Mouse (Mus musculus) liver, embryonic 15.5 days (tissue): ENCODE measurements around the gene Tgfb1. TPM values are rescaled to one million over a fixed set of nuclear protein-coding genes. Genes with fewer than 3 reads are reported as not detected.

Source experiments
- ATAC-seq: fragments of 200-750 bp; cut with Nextera tagmentation; 2 replicates; pipeline ENCODE4 v1.8.0; 2017; ENCODE audit warnings: moderate number of reproducible peaks, mild to moderate bottlenecking, moderate library complexity; ENCODE audit not compliant: insufficient read depth
- H3K27ac ChIP-seq: fragments of 300-500 bp; sonication (generic); replicated peaks from 2 replicates; pipeline ENCODE4 v1.5.1; 2015; ENCODE audit warnings: mild to moderate bottlenecking, inconsistent platforms
- H3K27me3 ChIP-seq: fragments of 300-500 bp; sonication (generic); 2 replicates; pipeline ENCODE4 v1.6.1; 2015; ENCODE audit warnings: mild to moderate bottlenecking, inconsistent platforms
- H3K36me3 ChIP-seq: fragments of 300-500 bp; sonication (generic); replicated peaks from 2 replicates; pipeline ENCODE4 v1.6.1; 2015; ENCODE audit warnings: moderate library complexity, mild to moderate bottlenecking, inconsistent platforms
- H3K4me1 ChIP-seq: fragments of 300-500 bp; sonication (generic); replicated peaks from 2 replicates; pipeline ENCODE4 v1.6.1; 2015; ENCODE audit warnings: inconsistent platforms
- H3K4me2 ChIP-seq: fragments of 300-500 bp; sonication (generic); 2 replicates; pipeline ENCODE4 v1.6.1; 2015; ENCODE audit warnings: moderate library complexity, mild to moderate bottlenecking, inconsistent platforms
- H3K4me3 ChIP-seq: fragments of 300-500 bp; sonication (generic); replicated peaks from 2 replicates; pipeline ENCODE4 v1.5.1; 2015; ENCODE audit warnings: mild to moderate bottlenecking, inconsistent platforms
- H3K9ac ChIP-seq: fragments of 300-500 bp; sonication (generic); 2 replicates; pipeline ENCODE4 v1.6.1; 2015; ENCODE audit warnings: moderate library complexity, mild to moderate bottlenecking, inconsistent platforms
- H3K9me3 ChIP-seq: fragments of 300-500 bp; sonication (generic); replicated peaks from 2 replicates; pipeline ENCODE4 v1.6.1; 2016; ENCODE audit warnings: inconsistent platforms
- WGBS: fragments of 180-500 bp; shearing (Covaris S2); methylation state at CpG from one replicate; pipeline ENCODE4 v1.1.7; 2015; ENCODE audit warnings: mixed read lengths; ENCODE audit not compliant: insufficient replicate concordance; 5-methylcytosine and 5-hydroxymethylcytosine counted together
- polyA plus RNA-seq: library from polyadenylated mRNA; unstranded; fragments of >200 nt; fragmentation: Nextera tagmentation; extraction: Ambion mirVana; gene quantifications from 2 replicates; pipeline ENCODE4 v1.2.1, GENCODE M21; 2015

Tgfb1 gene
- polyA plus RNA-seq, 1 experiment from 2014 or later = 5.0 TPM

- H3K4me3 ChIP-seq = no peak overlapping the region
- H3K4me1 ChIP-seq = peaks cover 34% of the 10 kb centered on the region
- no peaks in the 10 kb centered on the region for H3K9me3 ChIP-seq
- H3K9ac ChIP-seq = no peak overlapping the region
- H3K27ac ChIP-seq = no peak overlapping the region
- H3K36me3 ChIP-seq = peaks cover 99% of the 10 kb centered on the region
- no peaks in the 10 kb centered on the region for H3K27me3 ChIP-seq
- WGBS = 20% methylated on average over 3 of the region's 3 CpGs
- H3K4me2 ChIP-seq = no peak overlapping the region
- ATAC-seq = peak; percentile 53; the same call in 1 of the 2 replicates
Measured at GRCm38 (mm10) chr7:25738277-25738676, 51.5 kb downstream of the Tgfb1 start.

DNA sequence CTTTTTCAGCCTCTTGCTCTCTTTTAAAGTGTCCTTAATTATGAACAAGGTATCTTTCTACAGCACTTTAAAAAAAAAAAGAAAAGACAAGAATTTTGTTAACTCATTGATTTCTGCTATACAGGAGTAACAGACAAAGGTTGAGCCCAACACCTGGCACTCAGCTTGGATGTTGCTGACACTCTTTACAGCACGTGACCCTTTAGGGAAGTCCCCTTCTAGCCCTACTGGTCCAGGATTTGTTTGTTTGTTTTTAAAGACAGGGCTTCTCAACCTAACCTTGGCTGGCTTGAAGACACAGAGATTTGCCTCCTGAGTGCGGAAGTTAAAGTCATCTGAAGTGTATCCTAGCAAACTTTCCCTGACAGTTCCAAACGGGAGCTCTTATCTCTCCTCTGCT lies 60.0 kb downstream of the Tgfb1 start:
- Histone ChIP-seq H3K4me2 (no peak overlapping the region), H3K27me3 (no peaks in the 10 kb centered on the region), H3K36me3 (peaks cover 100% of the 10 kb centered on the region), H3K9me3 (no peaks in the 10 kb centered on the region), H3K9ac (no peak overlapping the region), H3K4me1 (peaks cover 10% of the 10 kb centered on the region), H3K27ac (no peak overlapping the region), H3K4me3 (no peak overlapping the region)
- 74% methylated on average over 3 of the region's 3 CpGs for WGBS
- ATAC-seq = no peak

GRCm38 (mm10) chr7:25753076-25753475 lies 66.3 kb downstream of the Tgfb1 start:
- Histone ChIP-seq H3K4me1 (peaks cover 41% of the 10 kb centered on the region), H3K9ac (peak overlapping the region; percentile 88), H3K9me3 (no peaks in the 10 kb centered on the region), H3K27ac (peak overlapping the region; percentile 97; the same call in 1 of the 2 replicates), H3K27me3 (0 out of 2 replicates have a peak, but pooled peaks cover 3% of the 10 kb centered on the region), H3K36me3 (peaks cover 48% of the 10 kb centered on the region), H3K4me3 (peak overlapping the region; percentile 80), H3K4me2 (peak overlapping the region; percentile 96)
- no peak for ATAC-seq

DNA sequence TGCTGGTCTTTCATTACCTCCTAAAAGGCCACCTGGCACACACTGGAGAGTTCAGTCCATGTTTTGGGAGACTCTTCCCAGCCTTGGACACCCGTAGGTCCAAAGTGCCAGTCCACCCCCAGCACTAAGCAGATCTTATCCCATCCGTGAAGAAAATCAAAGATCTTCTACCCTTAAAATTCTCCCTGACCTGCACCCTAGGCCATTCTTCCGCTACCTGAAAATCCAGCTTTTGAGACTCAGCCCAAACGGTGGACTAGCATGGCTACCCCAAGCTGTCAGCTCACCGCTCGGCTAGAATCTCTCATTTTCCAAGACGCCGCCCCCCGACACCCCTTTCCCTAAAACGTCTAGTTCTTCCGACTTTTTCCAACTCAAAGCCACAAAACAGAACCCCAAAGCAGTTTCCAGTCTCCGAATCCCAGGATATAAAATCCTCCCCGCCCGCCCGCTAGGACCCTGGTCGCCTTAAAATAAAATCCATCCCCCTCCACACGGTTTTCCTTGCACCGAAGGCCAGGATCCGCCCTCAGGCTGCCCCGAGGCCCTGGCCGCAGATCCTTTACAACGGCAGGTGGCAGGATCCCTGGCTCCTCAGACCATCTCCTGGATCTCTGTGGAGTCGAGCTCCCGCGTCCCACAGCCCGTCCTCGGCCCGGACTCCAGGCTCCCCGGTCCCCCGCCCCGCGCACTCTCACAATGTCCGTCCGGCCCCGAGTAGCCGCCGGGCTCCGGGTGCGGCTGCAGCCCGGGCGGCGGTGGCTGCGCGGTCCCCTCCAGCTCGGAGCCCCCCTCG lies 67.0 kb downstream of the Tgfb1 start:
- WGBS = 1% methylated on average over 46 of the region's 46 CpGs
- ATAC-seq = peak; percentile 3; the same call in 1 of the 2 replicates
- H3K9me3 ChIP-seq = no peaks in the 10 kb centered on the region

GRCm38 (mm10) chr7:25754439-25754737 lies 67.6 kb downstream of the Tgfb1 start:
- Histone ChIP-seq H3K36me3 (peaks cover 35% of the 10 kb centered on the region), H3K27ac (peak overlapping the region; percentile 97), H3K4me2 (peak overlapping the region; percentile 96), H3K9ac (peak overlapping the region; percentile 88), H3K4me3 (peak overlapping the region; percentile 80), H3K9me3 (no peaks in the 10 kb centered on the region), H3K4me1 (peaks cover 41% of the 10 kb centered on the region), H3K27me3 (0 out of 2 replicates have a peak, but pooled peaks cover 3% of the 10 kb centered on the region)
- no peak for ATAC-seq
- WGBS = 0% methylated on average over 30 of the region's 30 CpGs

More for the DNA sequence above, 67.0 kb downstream of the Tgfb1 start:
- Histone ChIP-seq H3K9ac (peak overlapping the region; percentile 88), H3K27ac (peak overlapping the region; percentile 97), H3K4me1 (peaks cover 41% of the 10 kb centered on the region), H3K27me3 (0 out of 2 replicates have a peak, but pooled peaks cover 3% of the 10 kb centered on the region), H3K36me3 (peaks cover 41% of the 10 kb centered on the region), H3K4me2 (peak overlapping the region; percentile 96), H3K4me3 (peak overlapping the region; percentile 80)

Other genes starting within 250 kb of the Tgfb1 start
- gene Ceacam1, start 209.4 kb upstream of the Tgfb1 start, polyA plus RNA-seq = 11.1 and 13.0 TPM in 2 replicates
- not detected in 2 replicates for gene Ceacam2, start 147.1 kb upstream of the Tgfb1 start, polyA plus RNA-seq
- 0.38 and 0.60 TPM in 2 replicates for gene Erich4, start 71.1 kb upstream of the Tgfb1 start, polyA plus RNA-seq
- 7.9 and 8.6 TPM in 2 replicates for gene Dmac2, start 67.6 kb upstream of the Tgfb1 start, polyA plus RNA-seq
- 2.7 and 2.8 TPM in 2 replicates for gene B3gnt8, start 60.3 kb upstream of the Tgfb1 start, polyA plus RNA-seq
- gene Bckdha, start 28.0 kb upstream of the Tgfb1 start, polyA plus RNA-seq = 30.2 and 39.3 TPM in 2 replicates
- gene Exosc5, start 27.8 kb upstream of the Tgfb1 start, polyA plus RNA-seq = 46.1 and 50.8 TPM in 2 replicates
- gene Tmem91, start 11.8 kb upstream of the Tgfb1 start, polyA plus RNA-seq = 0.96 and 1.0 TPM in 2 replicates
- gene B9d2, start 6.2 kb upstream of the Tgfb1 start, polyA plus RNA-seq = 19.9 and 23.2 TPM in 2 replicates
- gene Ccdc97, start 32.1 kb downstream of the Tgfb1 start, polyA plus RNA-seq = 9.7 and 10.6 TPM in 2 replicates
- 26.8 and 28.0 TPM in 2 replicates for gene Hnrnpul1, start 67.8 kb downstream of the Tgfb1 start, polyA plus RNA-seq
- 18.1 and 22.2 TPM in 2 replicates for gene Axl, start 101.7 kb downstream of the Tgfb1 start, polyA plus RNA-seq
- gene Cyp2s1, start 129.9 kb downstream of the Tgfb1 start, polyA plus RNA-seq = 0.46 TPM in 2 replicates
- 0.07 TPM in 1 of 2 replicates, not detected in the other for gene Cyp2b10, start 210.6 kb downstream of the Tgfb1 start, polyA plus RNA-seq